Mouse (Mus musculus): ENCODE measurements around the gene D330045A20Rik. TPM values are rescaled to one million over a fixed set of nuclear protein-coding genes. Genes with fewer than 3 reads are reported as not detected.

The D330045A20Rik gene
- polyA plus RNA-seq, 1 experiment from 2014 or later = 0.93 TPM

- Histone ChIP-seq H3K27me3 (ENCODE audit: control insufficient read depth, insufficient read depth, low read length) (0 out of 2 replicates have a peak, but pooled peaks cover under 1% of the 10 kb centered on the region), H3K9me3 (ENCODE audit: control insufficient read depth, low read length) (no peaks in the 10 kb centered on the region), H3K4me2 (ENCODE audit: low read depth, severe bottlenecking) (no peak overlapping the region), H3K27ac (replicated peaks; ENCODE audit: low read depth, low read length) (no peak overlapping the region), H3K4me1 (ENCODE audit: control insufficient read depth, insufficient read depth, low read length) (no peaks in the 10 kb centered on the region), H3K4me3 (ENCODE audit: low read depth, low read length) (no peak overlapping the region), H3K36me3 (ENCODE audit: control insufficient read depth, insufficient read depth, low read length) (no peaks in the 10 kb centered on the region), H3K9ac (ENCODE audit: low read length) (no peak overlapping the region)
- ATAC-seq (ENCODE audit: insufficient number of reproducible peaks, low FRiP score, low TSS enrichment, low read depth) = no peak
- no peak for DNase-seq (ENCODE audit: low spot score)
- 82% methylated on average over 2 of the region's 2 CpGs for WGBS
These were observed 39.1 kb downstream of the D330045A20Rik start for GRCm38 (mm10) chrX:139519251-139519650.

GRCm38 (mm10) chrX:139524303-139525091 is 44.3 kb downstream of the D330045A20Rik start:
- Histone ChIP-seq H3K4me3 (ENCODE audit: low read depth, low read length) (no peak overlapping the region), H3K27ac (replicated peaks; ENCODE audit: low read depth, low read length) (no peak overlapping the region), H3K27me3 (ENCODE audit: control insufficient read depth, insufficient read depth, low read length) (0 out of 2 replicates have a peak, but pooled peaks cover 2% of the 10 kb centered on the region), H3K9ac (ENCODE audit: low read length) (no peak overlapping the region), H3K9me3 (ENCODE audit: control insufficient read depth, low read length) (no peaks in the 10 kb centered on the region), H3K4me1 (ENCODE audit: control insufficient read depth, insufficient read depth, low read length) (no peaks in the 10 kb centered on the region), H3K4me2 (ENCODE audit: low read depth, severe bottlenecking) (no peak overlapping the region), H3K36me3 (ENCODE audit: control insufficient read depth, insufficient read depth, low read length) (no peaks in the 10 kb centered on the region)
- DNase-seq (ENCODE audit: low spot score) (no peak), ATAC-seq (ENCODE audit: insufficient number of reproducible peaks, low FRiP score, low TSS enrichment, low read depth) (no peak)
- 81% methylated on average over 5 of the region's 5 CpGs for WGBS

GRCm38 (mm10) chrX:139525724-139526123 is 45.6 kb downstream of the D330045A20Rik start:
- no peak overlapping the region for H3K4me3 ChIP-seq (ENCODE audit: low read depth, low read length)
- no peak for ATAC-seq (ENCODE audit: insufficient number of reproducible peaks, low FRiP score, low TSS enrichment, low read depth)
- H3K4me2 ChIP-seq (ENCODE audit: low read depth, severe bottlenecking) = no peak overlapping the region
- no peak overlapping the region for H3K27ac ChIP-seq (replicated peaks; ENCODE audit: low read depth, low read length)
- WGBS = 77% methylated on average over 2 of the region's 2 CpGs
- no peak for DNase-seq (ENCODE audit: low spot score)
- H3K4me1 ChIP-seq (ENCODE audit: control insufficient read depth, insufficient read depth, low read length) = no peaks in the 10 kb centered on the region
- no peaks in the 10 kb centered on the region for H3K9me3 ChIP-seq (ENCODE audit: control insufficient read depth, low read length)
- no peaks in the 10 kb centered on the region for H3K36me3 ChIP-seq (ENCODE audit: control insufficient read depth, insufficient read depth, low read length)
- H3K9ac ChIP-seq (ENCODE audit: low read length) = no peak overlapping the region
- 0 out of 2 replicates have a peak, but pooled peaks cover 2% of the 10 kb centered on the region for H3K27me3 ChIP-seq (ENCODE audit: control insufficient read depth, insufficient read depth, low read length)

- Histone ChIP-seq H3K36me3 (ENCODE audit: control insufficient read depth, insufficient read depth, low read length) (no peaks in the 10 kb centered on the region), H3K27me3 (ENCODE audit: control insufficient read depth, insufficient read depth, low read length) (0 out of 2 replicates have a peak, but pooled peaks cover 2% of the 10 kb centered on the region), H3K4me1 (ENCODE audit: control insufficient read depth, insufficient read depth, low read length) (no peaks in the 10 kb centered on the region), H3K9me3 (ENCODE audit: control insufficient read depth, low read length) (no peaks in the 10 kb centered on the region), H3K4me3 (ENCODE audit: low read depth, low read length) (no peak overlapping the region), H3K27ac (replicated peaks; ENCODE audit: low read depth, low read length) (no peak overlapping the region), H3K9ac (ENCODE audit: low read length) (no peak overlapping the region), H3K4me2 (ENCODE audit: low read depth, severe bottlenecking) (no peak overlapping the region)
- 87% methylated on average over 4 of the region's 4 CpGs for WGBS
- DNase-seq (ENCODE audit: low spot score) (no peak), ATAC-seq (ENCODE audit: insufficient number of reproducible peaks, low FRiP score, low TSS enrichment, low read depth) (no peak)
These were observed 46.8 kb downstream of the D330045A20Rik start for GRCm38 (mm10) chrX:139526984-139527383.

- H3K27ac ChIP-seq (replicated peaks; ENCODE audit: low read depth, low read length) = no peak overlapping the region
- ATAC-seq (ENCODE audit: insufficient number of reproducible peaks, low FRiP score, low TSS enrichment, low read depth) (no peak), DNase-seq (ENCODE audit: low spot score) (no peak)
- H3K4me1 ChIP-seq (ENCODE audit: control insufficient read depth, insufficient read depth, low read length) = no peaks in the 10 kb centered on the region
- H3K27me3 ChIP-seq (ENCODE audit: control insufficient read depth, insufficient read depth, low read length) = no peaks in the 10 kb centered on the region
- H3K9ac ChIP-seq (ENCODE audit: low read length) = no peak overlapping the region
- H3K36me3 ChIP-seq (ENCODE audit: control insufficient read depth, insufficient read depth, low read length) = no peaks in the 10 kb centered on the region
- H3K4me2 ChIP-seq (ENCODE audit: low read depth, severe bottlenecking) = no peak overlapping the region
- H3K9me3 ChIP-seq (ENCODE audit: control insufficient read depth, low read length) = no peaks in the 10 kb centered on the region
- H3K4me3 ChIP-seq (ENCODE audit: low read depth, low read length) = no peak overlapping the region
These were observed 49.5 kb downstream of the D330045A20Rik start for GRCm38 (mm10) chrX:139529678-139530077.

- H3K36me3 ChIP-seq (ENCODE audit: control insufficient read depth, insufficient read depth, low read length) = no peaks in the 10 kb centered on the region
- no peak overlapping the region for H3K27ac ChIP-seq (replicated peaks; ENCODE audit: low read depth, low read length)
- ATAC-seq (ENCODE audit: insufficient number of reproducible peaks, low FRiP score, low TSS enrichment, low read depth) (no peak), DNase-seq (ENCODE audit: low spot score) (no peak)
- no peak overlapping the region for H3K4me2 ChIP-seq (ENCODE audit: low read depth, severe bottlenecking)
- no peaks in the 10 kb centered on the region for H3K9me3 ChIP-seq (ENCODE audit: control insufficient read depth, low read length)
- 0 out of 2 replicates have a peak, but pooled peaks cover 2% of the 10 kb centered on the region for H3K27me3 ChIP-seq (ENCODE audit: control insufficient read depth, insufficient read depth, low read length)
- H3K4me1 ChIP-seq (ENCODE audit: control insufficient read depth, insufficient read depth, low read length) = no peaks in the 10 kb centered on the region
- no peak overlapping the region for H3K4me3 ChIP-seq (ENCODE audit: low read depth, low read length)
- no peak overlapping the region for H3K9ac ChIP-seq (ENCODE audit: low read length)
- WGBS = 72% methylated on average over 4 of the region's 4 CpGs
These were observed 52.1 kb downstream of the D330045A20Rik start for GRCm38 (mm10) chrX:139532293-139532692.

GRCm38 (mm10) chrX:139537641-139538397 is 57.7 kb downstream of the D330045A20Rik start:
- Histone ChIP-seq H3K27ac (replicated peaks; ENCODE audit: low read depth, low read length) (no peak overlapping the region), H3K9me3 (ENCODE audit: control insufficient read depth, low read length) (no peaks in the 10 kb centered on the region), H3K36me3 (ENCODE audit: control insufficient read depth, insufficient read depth, low read length) (no peaks in the 10 kb centered on the region), H3K4me3 (ENCODE audit: low read depth, low read length) (no peak overlapping the region), H3K4me1 (ENCODE audit: control insufficient read depth, insufficient read depth, low read length) (no peaks in the 10 kb centered on the region), H3K4me2 (ENCODE audit: low read depth, severe bottlenecking) (no peak overlapping the region), H3K27me3 (ENCODE audit: control insufficient read depth, insufficient read depth, low read length) (0 out of 2 replicates have a peak, but pooled peaks cover 2% of the 10 kb centered on the region), H3K9ac (ENCODE audit: low read length) (no peak overlapping the region)
- 62% methylated on average over 5 of the region's 5 CpGs for WGBS
- DNase-seq (ENCODE audit: low spot score) (no peak), ATAC-seq (ENCODE audit: insufficient number of reproducible peaks, low FRiP score, low TSS enrichment, low read depth) (no peak)

GRCm38 (mm10) chrX:139543726-139544125 is 63.6 kb downstream of the D330045A20Rik start:
- Histone ChIP-seq H3K9me3 (ENCODE audit: control insufficient read depth, low read length) (no peaks in the 10 kb centered on the region), H3K4me3 (ENCODE audit: low read depth, low read length) (no peak overlapping the region), H3K4me1 (ENCODE audit: control insufficient read depth, insufficient read depth, low read length) (no peaks in the 10 kb centered on the region), H3K4me2 (ENCODE audit: low read depth, severe bottlenecking) (no peak overlapping the region), H3K27ac (replicated peaks; ENCODE audit: low read depth, low read length) (no peak overlapping the region), H3K9ac (ENCODE audit: low read length) (no peak overlapping the region), H3K36me3 (ENCODE audit: control insufficient read depth, insufficient read depth, low read length) (no peaks in the 10 kb centered on the region), H3K27me3 (ENCODE audit: control insufficient read depth, insufficient read depth, low read length) (peaks cover 3% of the 10 kb centered on the region; the same call in 1 of the 2 replicates)
- DNase-seq (ENCODE audit: low spot score) (no peak), ATAC-seq (ENCODE audit: insufficient number of reproducible peaks, low FRiP score, low TSS enrichment, low read depth) (no peak)
- WGBS = 85% methylated on average over 7 of the region's 7 CpGs
